In genomic region chr2:160740521-160741156, GRCm38 (mm10) we compare ENCODE assay signal across 9 mouse cellular contexts. TPM values are rescaled to one million over a fixed set of nuclear protein-coding genes. Genes with fewer than 3 reads are reported as not detected.
DNase-seq lines count a peak whose midpoint lies in the region; ATAC-seq and TF ChIP-seq lines count a peak whose summit lies in the region.
"Had no signal": no experiment of that assay in that cellular context is flagged by ENCODE, and none has a peak within 500 bp of the region (broad histone marks: within the 10 kb centered on the region; RNA-seq: fewer than 3 reads in every experiment).

No protein-coding gene starts in this region.

- 0 out of 2 replicates have a peak, but pooled peaks cover 4% of the 10 kb centered on the region for H3K36me3 ChIP-seq in kidney, postnatal 0 days (ENCODE audit: insufficient read depth, low read length)
- H3K36me3 ChIP-seq in midbrain, embryonic 15.5 days (replicated peaks) = no peaks in the 10 kb centered on the region; the same call in 1 of the 2 replicates

- H3K4me3 ChIP-seq in kidney, postnatal 0 days (replicated peaks; ENCODE audit: low read depth, low read length) = no peak overlapping the region
- H3K4me3 ChIP-seq in cortical plate, adult 2 months (ENCODE audit: insufficient read depth, low read length) = no peak overlapping the region
- H3K4me3 ChIP-seq in midbrain, embryonic 15.5 days = no peak overlapping the region

- 73% methylated on average over 11 of the region's 11 CpGs for WGBS in kidney, postnatal 0 days
- 52% methylated on average over 11 of the region's 11 CpGs for WGBS in midbrain, embryonic 15.5 days

- H3K9ac ChIP-seq in kidney, postnatal 0 days (ENCODE audit: low read depth, low read length) = no peak overlapping the region
- no peak overlapping the region for H3K9ac ChIP-seq in midbrain, embryonic 15.5 days

- H3K9me3 ChIP-seq in kidney, postnatal 0 days (replicated peaks; ENCODE audit: low read length) = no peaks in the 10 kb centered on the region
- no peaks in the 10 kb centered on the region for H3K9me3 ChIP-seq in midbrain, embryonic 15.5 days

- ATAC-seq in kidney, postnatal 0 days (replicated peaks; ENCODE audit: low FRiP score, low read depth) = no peak
- 0 out of 2 replicates have a peak, but pooled peaks have one; percentile 35 for ATAC-seq in midbrain, embryonic 15.5 days (replicated peaks)
- ATAC-seq in monocyte, adult 5-6 weeks (replicated peaks; ENCODE audit: insufficient number of reproducible peaks, low FRiP score, low TSS enrichment, poor library complexity, severe bottlenecking) = no peak

- TF ChIP-seq POLR2A in cortical plate, adult 2 months (IDR thresholded peaks at IDR 0.05; ENCODE audit: extremely low read depth, insufficient read depth, low read length) = no peak

- no peak for TF ChIP-seq CTCF in kidney, postnatal 0 days (IDR thresholded peaks at IDR 0.05; ENCODE audit: low read depth)
- no peak for TF ChIP-seq CTCF in cortical plate, adult 2 months (IDR thresholded peaks at IDR 0.05; ENCODE audit: extremely low read depth, insufficient read depth, low read length)

- H3K27ac ChIP-seq in kidney, postnatal 0 days = peak overlapping the region; percentile 43; the same call in 1 of the 2 replicates
- H3K27ac ChIP-seq in cortical plate, adult 2 months (ENCODE audit: insufficient read depth, low read length) = 0 out of 2 replicates have a peak overlapping the region, but pooled peaks have one; percentile 34
- H3K27ac ChIP-seq in midbrain, embryonic 15.5 days = no peak overlapping the region

- H3K4me1 ChIP-seq in kidney, postnatal 0 days (replicated peaks; ENCODE audit: insufficient read depth, low read length) = peaks cover 32% of the 10 kb centered on the region
- peaks cover 24% of the 10 kb centered on the region for H3K4me1 ChIP-seq in cortical plate, adult 2 months (ENCODE audit: control insufficient read depth, insufficient read depth, low read length)
- H3K4me1 ChIP-seq in midbrain, embryonic 15.5 days = peaks cover 52% of the 10 kb centered on the region

- no peak for DNase-seq in kidney, postnatal 0 days (ENCODE audit: low spot score)
- DNase-seq in kidney, postnatal 10 days = no peak
- DNase-seq in brain, adult 2 months (ENCODE audit: low read depth, low spot score) = peak; percentile 60
- no peak for DNase-seq in layer of hippocampus, adult 8-10 months (ENCODE audit: low spot score in 2 of 2)
- no peak for DNase-seq in gastrocnemius, adult 18-20 months (ENCODE audit: low spot score)
- DNase-seq: spleen, adult 18-20 months had no signal

- H3K4me2 ChIP-seq in kidney, postnatal 0 days (ENCODE audit: low read length) = no peak overlapping the region
- H3K4me2 ChIP-seq in midbrain, embryonic 15.5 days = no peak overlapping the region

- no peaks in the 10 kb centered on the region for H3K27me3 ChIP-seq in kidney, postnatal 0 days (ENCODE audit: insufficient read depth, low read length)
- no peaks in the 10 kb centered on the region for H3K27me3 ChIP-seq in midbrain, embryonic 15.5 days (replicated peaks)

RNA-seq across cellular contexts. Expression of gene Plcg1, which starts 9.5 kb away (rescaled TPM):
- 31.6 and 32.5 TPM in 2 replicates for polyA plus RNA-seq in kidney, postnatal 0 days (2015; fragmentation: Nextera tagmentation; extraction: Ambion mirVana)
- 78.5 and 94.8 TPM in 2 replicates for polyA plus RNA-seq in cortical plate, adult 2 months (2012; rRNA removed)
- 64.3 and 68.4 TPM in 2 replicates for polyA plus RNA-seq in midbrain, embryonic 15.5 days (2015; fragmentation: Nextera tagmentation; extraction: Ambion mirVana)
- 100 to 1,000 TPM; 103 to 107 (median 105) TPM for total RNA-seq in layer of hippocampus, adult 8-10 months (2022)
- total RNA-seq in monocyte, adult 5-6 weeks (2017) = 7.9 to 14.9 TPM (median 14.5 TPM) in 3 replicates
- total RNA-seq in gastrocnemius, adult 18-20 months (2021) = 10 to 100 TPM; 17.3 to 18.0 TPM
